Mouse (Mus musculus) neural tube, embryonic 12.5 days (tissue): Measurements from ENCODE around the gene Slc25a14. TPM values are rescaled to one million over a fixed set of nuclear protein-coding genes. Genes with fewer than 3 reads are reported as not detected.
A peak's percentile ranks its signal among the peaks of the same experiment; 100 is the strongest.

Experiments
- ATAC-seq: fragments of 200-750 bp; cut with Nextera tagmentation; 2 replicates; pipeline ENCODE4 v1.8.0; 2017; ENCODE audit warnings: low read depth, mild to moderate bottlenecking, moderate TSS enrichment, moderate library complexity; ENCODE audit not compliant: low FRiP score
- H3K27ac ChIP-seq: fragments of 300-500 bp; sonication (generic); 2 replicates; pipeline ENCODE4 v1.5.1; 2016
- H3K27me3 ChIP-seq: fragments of 300-500 bp; sonication (generic); replicated peaks from 2 replicates; pipeline ENCODE4 v1.6.1; 2016; ENCODE audit warnings: mild to moderate bottlenecking
- H3K36me3 ChIP-seq: fragments of 300-500 bp; sonication (generic); 2 replicates; pipeline ENCODE4 v1.6.1; 2016; ENCODE audit warnings: mild to moderate bottlenecking
- H3K4me1 ChIP-seq: fragments of 300-500 bp; sonication (generic); 2 replicates; pipeline ENCODE4 v1.6.1; 2016
- H3K4me2 ChIP-seq: fragments of 300-500 bp; sonication (generic); replicated peaks from 2 replicates; pipeline ENCODE4 v1.6.1; 2016; ENCODE audit warnings: mild to moderate bottlenecking
- H3K4me3 ChIP-seq: fragments of 300-500 bp; sonication (generic); 2 replicates; pipeline ENCODE4 v1.5.1; 2016
- H3K9ac ChIP-seq: fragments of 300-500 bp; sonication (generic); 2 replicates; pipeline ENCODE4 v1.6.1; 2016; ENCODE audit warnings: mild to moderate bottlenecking
- H3K9me3 ChIP-seq: fragments of 300-500 bp; sonication (generic); 2 replicates; pipeline ENCODE4 v1.6.1; 2016; ENCODE audit warnings: mild to moderate bottlenecking
- WGBS: fragments of 180-500 bp; shearing (Covaris S2); methylation state at CpG from one replicate; pipeline ENCODE4 v1.1.7; 2016; 5-methylcytosine and 5-hydroxymethylcytosine counted together
- polyA plus RNA-seq: library from polyadenylated mRNA; unstranded; fragments of >200 nt; fragmentation: Nextera tagmentation; extraction: Ambion mirVana; gene quantifications from 2 replicates; pipeline ENCODE4 v1.2.1, GENCODE M21; 2016

Gene Slc25a14
- 29.4 and 32.6 TPM in 2 replicates for polyA plus RNA-seq

DNA sequence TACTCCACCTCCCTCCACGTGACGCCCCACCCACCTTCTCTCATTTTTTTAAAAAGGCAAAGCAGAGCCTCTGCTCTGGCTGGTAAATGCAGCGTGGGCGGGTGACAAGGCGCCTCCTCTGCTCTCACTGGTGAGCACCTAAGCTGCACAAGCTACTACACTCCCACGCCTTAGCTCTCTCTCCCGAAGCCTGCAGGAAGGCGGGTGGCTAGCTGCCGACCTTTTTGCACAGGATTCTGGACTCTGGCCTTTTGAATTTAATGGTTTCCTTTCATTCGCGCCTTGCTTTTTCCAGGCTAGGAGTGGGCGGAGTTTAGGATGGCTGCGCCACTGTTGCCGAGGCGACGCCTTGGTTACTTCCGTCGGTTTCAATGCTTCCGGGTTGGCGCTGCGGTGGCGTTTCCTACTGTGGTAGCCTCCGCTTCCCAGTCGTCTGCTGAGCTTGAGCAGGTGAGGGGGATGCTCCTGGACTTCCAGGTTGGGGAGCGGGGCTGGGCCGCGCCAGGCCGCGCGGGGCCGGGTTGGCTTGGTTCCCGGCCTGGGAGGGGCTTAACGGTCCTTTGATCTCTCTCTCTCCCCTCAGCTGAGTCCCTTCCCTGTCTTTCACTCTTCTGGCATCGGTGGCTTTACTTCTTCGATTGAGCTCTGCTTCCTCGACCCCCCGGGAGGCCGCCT is at the start of gene Slc25a14:
Slc25a14 (plus strand) TSS at position 35 of the 675 bp plus-strand sequence.
- Histone ChIP-seq H3K9ac (peak within 1 kb of the TSS; percentile 42; the same call in 1 of the 2 replicates), H3K9me3 (no peaks in the 10 kb centered on the region), H3K27me3 (no peaks in the 10 kb centered on the region), H3K4me1 (no peaks in the 10 kb centered on the region), H3K4me2 (peak within 1 kb of the TSS; percentile 60), H3K4me3 (peak within 1 kb of the TSS; percentile 60), H3K36me3 (no peaks in the 10 kb centered on the region), H3K27ac (0 out of 2 replicates have a peak within 1 kb of the TSS, but pooled peaks have one; percentile 2)
- peak; percentile 98 for ATAC-seq
- WGBS: 14% methylated on average over 38 of the region's 38 CpGs

DNA sequence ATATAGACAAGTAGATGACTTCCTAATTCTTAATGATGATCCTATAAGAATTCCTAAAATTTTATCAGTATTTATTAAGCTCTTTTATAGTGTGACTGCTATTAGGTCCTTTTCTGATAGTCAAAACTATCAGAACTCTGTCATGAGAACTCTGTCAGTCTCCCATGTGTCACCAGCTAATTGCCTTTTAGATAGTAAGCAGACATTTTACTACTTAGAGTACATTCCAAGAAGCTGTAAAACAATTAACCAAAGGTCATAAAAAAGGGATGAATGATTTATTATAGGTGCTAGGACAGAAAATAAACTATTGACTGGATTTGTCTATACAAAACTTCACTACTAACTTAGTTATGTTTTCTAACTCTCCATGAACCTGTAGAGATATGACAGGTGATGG is 39.9 kb upstream of the Slc25a14 start:
- no peaks in the 10 kb centered on the region for H3K9me3 ChIP-seq
- H3K4me2 ChIP-seq: no peak overlapping the region
- no peak overlapping the region for H3K27ac ChIP-seq
- peaks cover 13% of the 10 kb centered on the region for H3K36me3 ChIP-seq
- no peaks in the 10 kb centered on the region for H3K27me3 ChIP-seq
- no peak for ATAC-seq
- H3K4me3 ChIP-seq: no peak overlapping the region
- no peak overlapping the region for H3K9ac ChIP-seq
- no peaks in the 10 kb centered on the region for H3K4me1 ChIP-seq

DNA sequence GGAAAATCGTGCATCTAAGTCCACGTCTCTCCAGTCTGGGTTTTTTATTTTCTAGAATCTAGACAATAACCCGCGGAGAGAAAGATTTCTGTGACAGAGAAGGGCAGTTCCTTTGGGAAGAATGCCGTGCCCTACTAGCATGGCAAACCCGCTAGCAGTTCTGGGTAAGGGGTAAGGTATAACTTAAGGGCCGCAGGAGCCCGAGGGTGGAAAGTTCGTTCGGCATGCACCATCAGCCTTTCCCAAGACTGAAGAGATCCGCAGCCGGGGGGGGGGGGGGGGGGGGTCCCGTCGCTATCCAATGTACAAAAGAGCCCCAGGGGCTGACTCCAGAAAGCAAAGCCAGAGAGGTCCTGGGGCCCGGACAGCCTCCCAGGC is 29.5 kb upstream of the Slc25a14 start:
- Histone ChIP-seq H3K4me2 (peak overlapping the region; percentile 52), H3K27me3 (no peaks in the 10 kb centered on the region), H3K4me3 (peak overlapping the region; percentile 61), H3K36me3 (peaks cover 8% of the 10 kb centered on the region; the same call in 1 of the 2 replicates), H3K9ac (peak overlapping the region; percentile 75), H3K27ac (peak overlapping the region; percentile 70; the same call in 1 of the 2 replicates), H3K4me1 (no peaks in the 10 kb centered on the region), H3K9me3 (no peaks in the 10 kb centered on the region)
- 20% methylated on average over 11 of the region's 15 CpGs for WGBS
- peak; percentile 66 for ATAC-seq

DNA sequence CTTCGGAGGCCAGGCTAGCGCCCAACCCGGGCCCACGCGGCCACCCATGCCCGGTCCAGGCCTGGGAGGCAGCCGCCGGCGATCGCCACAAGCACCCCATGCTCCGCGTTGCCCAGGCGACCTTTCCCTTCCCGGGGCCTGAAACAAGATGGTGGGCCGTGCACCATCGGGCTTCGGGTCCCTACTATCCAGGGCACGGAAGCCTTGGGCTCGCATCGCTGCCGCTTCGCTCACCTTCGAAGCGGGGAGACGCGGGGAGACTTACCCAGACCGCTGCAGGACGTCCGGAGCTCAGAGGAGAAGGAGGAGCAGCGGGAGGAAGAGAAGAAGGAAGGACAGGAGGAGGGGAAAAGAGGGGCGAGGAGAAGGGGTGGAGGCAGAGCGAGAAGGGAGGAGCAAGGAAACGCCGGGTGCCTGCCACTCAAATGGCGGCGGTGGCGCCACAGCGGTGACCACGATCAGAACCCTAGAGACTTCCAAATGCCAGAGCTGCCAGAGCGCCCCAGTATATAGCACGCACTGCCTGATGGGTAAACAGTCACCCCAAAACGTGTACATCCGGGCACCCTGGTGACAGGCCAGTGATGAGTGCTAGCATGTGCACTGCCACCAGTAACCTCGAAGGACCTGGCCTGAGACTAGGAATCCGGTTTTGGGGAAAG is 29.0 kb upstream of the Slc25a14 start, which contains the start of gene Zfp280c:
Zfp280c (minus strand) TSS at position 406 of the 662 bp plus-strand sequence.
- H3K27me3 ChIP-seq: no peaks in the 10 kb centered on the region
- H3K9me3 ChIP-seq: no peaks in the 10 kb centered on the region
- H3K4me1 ChIP-seq: no peaks in the 10 kb centered on the region
- ATAC-seq: peak; percentile 93
- H3K9ac ChIP-seq: peak within 1 kb of the TSS; percentile 75
- 14% methylated on average over 44 of the region's 45 CpGs for WGBS
- H3K27ac ChIP-seq: peak within 1 kb of the TSS; percentile 70
- peak within 1 kb of the TSS; percentile 61 for H3K4me3 ChIP-seq
- peak within 1 kb of the TSS; percentile 52 for H3K4me2 ChIP-seq
- H3K36me3 ChIP-seq: peaks cover 8% of the 10 kb centered on the region; the same call in 1 of the 2 replicates

DNA sequence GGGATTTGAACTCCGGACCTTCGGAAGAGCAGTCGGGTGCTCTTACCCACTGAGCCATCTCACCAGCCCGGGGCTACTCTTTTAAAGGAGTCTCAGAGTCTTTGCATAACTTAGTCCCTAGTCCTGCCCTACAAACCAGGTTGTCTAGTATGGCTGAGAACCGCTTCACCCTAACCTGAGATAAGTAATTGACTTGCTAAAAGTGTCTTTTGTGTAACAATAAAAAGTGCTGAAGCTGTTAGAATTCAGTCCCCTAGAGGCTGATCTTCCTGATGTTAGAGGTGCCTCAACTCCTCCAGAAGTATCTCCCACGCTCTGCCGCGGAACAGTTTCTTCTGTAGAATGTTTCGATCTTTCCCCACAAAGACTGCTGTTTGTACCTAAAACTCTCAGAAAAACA is 27.2 kb upstream of the Slc25a14 start:
- WGBS: 85% methylated on average over 9 of the region's 9 CpGs
- Histone ChIP-seq H3K4me1 (no peaks in the 10 kb centered on the region), H3K9ac (no peak overlapping the region), H3K27ac (no peak overlapping the region), H3K9me3 (no peaks in the 10 kb centered on the region), H3K4me2 (no peak overlapping the region), H3K27me3 (no peaks in the 10 kb centered on the region), H3K4me3 (no peak overlapping the region), H3K36me3 (0 out of 2 replicates have a peak, but pooled peaks cover 3% of the 10 kb centered on the region)
- no peak for ATAC-seq

DNA sequence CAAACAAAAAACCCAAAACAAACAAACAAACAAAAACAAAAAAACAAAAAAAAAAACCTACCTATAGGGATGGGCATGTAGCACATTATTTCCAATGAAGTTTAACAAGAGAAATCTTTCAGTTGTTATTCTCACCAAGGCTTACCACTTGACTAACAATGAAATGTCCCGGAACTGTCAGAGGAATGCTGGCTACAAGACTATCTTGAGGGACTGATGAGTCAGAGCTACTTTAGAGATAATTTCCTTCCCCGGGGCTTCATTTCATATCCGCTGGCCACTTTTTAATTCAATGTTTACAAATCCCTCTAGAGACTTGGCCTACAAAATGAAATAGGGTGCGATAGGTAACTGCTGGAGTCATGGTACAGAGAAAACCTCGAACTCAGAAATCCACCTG is 26.3 kb upstream of the Slc25a14 start:
- H3K4me1 ChIP-seq: no peaks in the 10 kb centered on the region
- 0 out of 2 replicates have a peak, but pooled peaks cover 1% of the 10 kb centered on the region for H3K36me3 ChIP-seq
- WGBS: 92% methylated on average over 5 of the region's 5 CpGs
- no peaks in the 10 kb centered on the region for H3K27me3 ChIP-seq
- ATAC-seq: no peak
- H3K27ac ChIP-seq: no peak overlapping the region
- no peak overlapping the region for H3K9ac ChIP-seq
- H3K4me3 ChIP-seq: no peak overlapping the region
- no peaks in the 10 kb centered on the region for H3K9me3 ChIP-seq
- no peak overlapping the region for H3K4me2 ChIP-seq

DNA sequence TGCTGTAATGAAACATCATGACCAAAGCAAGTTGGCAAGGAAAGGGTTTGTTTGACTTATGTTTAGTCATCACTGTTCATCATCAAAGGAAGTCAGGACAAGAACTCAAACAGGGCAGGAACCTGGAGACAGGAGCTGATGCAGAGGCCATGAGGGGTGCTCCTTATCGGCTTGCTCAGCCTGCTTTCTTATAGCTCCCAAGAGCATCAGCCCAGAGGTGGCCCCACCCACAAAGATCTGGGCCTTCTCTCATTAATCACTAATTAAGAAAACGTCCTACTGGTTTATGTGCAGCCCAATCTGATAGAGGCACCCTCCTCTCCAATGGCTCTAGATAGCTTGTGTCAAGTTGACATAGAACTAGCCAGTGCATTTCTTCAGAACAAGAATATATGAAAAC is 18.3 kb upstream of the Slc25a14 start:
- no peaks in the 10 kb centered on the region for H3K27me3 ChIP-seq
- no peaks in the 10 kb centered on the region for H3K9me3 ChIP-seq
- H3K4me2 ChIP-seq: no peak overlapping the region
- ATAC-seq: no peak
- WGBS: 49% methylated on average over 2 of the region's 2 CpGs
- H3K9ac ChIP-seq: no peak overlapping the region
- H3K4me3 ChIP-seq: no peak overlapping the region
- H3K36me3 ChIP-seq: no peaks in the 10 kb centered on the region
- no peaks in the 10 kb centered on the region for H3K4me1 ChIP-seq
- H3K27ac ChIP-seq: no peak overlapping the region

DNA sequence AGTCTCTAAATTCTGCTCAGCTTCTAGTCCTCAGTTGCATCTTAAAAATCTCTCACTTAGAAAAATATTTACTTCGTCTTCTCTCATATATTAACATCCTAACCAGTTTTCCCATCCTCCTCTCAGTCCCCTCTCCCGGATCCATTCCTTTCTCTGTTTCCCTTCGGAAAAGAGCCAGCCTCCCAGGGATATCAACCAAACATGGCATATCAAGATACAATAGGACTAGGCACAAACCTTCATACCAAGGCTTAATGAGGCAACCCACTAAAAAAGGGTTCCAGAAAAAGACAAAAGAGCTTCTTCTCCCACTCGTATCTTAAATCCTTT is 199 bp upstream of the Slc25a14 start:
- 0 out of 2 replicates have a peak overlapping the region, but pooled peaks have one; percentile 2 for H3K27ac ChIP-seq
- H3K9me3 ChIP-seq: no peaks in the 10 kb centered on the region
- H3K4me2 ChIP-seq: peak overlapping the region; percentile 60
- peak overlapping the region; percentile 60 for H3K4me3 ChIP-seq
- peak; percentile 74 for ATAC-seq
- WGBS: 20% methylated on average over 4 of the region's 4 CpGs
- H3K36me3 ChIP-seq: no peaks in the 10 kb centered on the region
- 0 out of 2 replicates have a peak overlapping the region, but pooled peaks have one; percentile 38 for H3K9ac ChIP-seq
- H3K27me3 ChIP-seq: no peaks in the 10 kb centered on the region
- no peaks in the 10 kb centered on the region for H3K4me1 ChIP-seq

DNA sequence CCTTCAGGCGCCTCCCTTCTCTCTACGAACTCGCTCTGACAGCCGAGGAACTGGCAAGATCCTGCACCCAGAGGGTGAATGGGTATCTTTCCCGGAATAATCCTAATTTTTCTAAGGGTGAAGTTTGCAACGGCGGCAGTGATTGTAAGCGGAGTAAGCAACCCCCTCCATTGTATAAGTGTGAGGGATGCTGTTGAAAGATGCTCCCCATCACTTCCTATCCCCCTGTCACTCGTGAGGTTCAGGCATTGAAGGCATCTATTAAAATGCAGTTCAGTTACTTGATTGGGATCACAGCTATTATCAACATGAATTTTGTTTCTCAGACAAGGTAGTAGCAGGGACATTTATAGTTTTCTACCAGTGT is 824 bp downstream of the Slc25a14 start:
- H3K4me3 ChIP-seq: peak overlapping the region; percentile 60
- H3K36me3 ChIP-seq: no peaks in the 10 kb centered on the region
- H3K27me3 ChIP-seq: no peaks in the 10 kb centered on the region
- WGBS: 26% methylated on average over 9 of the region's 9 CpGs
- no peak; the same call in 1 of the 2 replicates for ATAC-seq
- H3K27ac ChIP-seq: no peak overlapping the region
- no peaks in the 10 kb centered on the region for H3K9me3 ChIP-seq
- H3K4me2 ChIP-seq: peak overlapping the region; percentile 60
- peak overlapping the region; percentile 42; the same call in 1 of the 2 replicates for H3K9ac ChIP-seq
- H3K4me1 ChIP-seq: no peaks in the 10 kb centered on the region

DNA sequence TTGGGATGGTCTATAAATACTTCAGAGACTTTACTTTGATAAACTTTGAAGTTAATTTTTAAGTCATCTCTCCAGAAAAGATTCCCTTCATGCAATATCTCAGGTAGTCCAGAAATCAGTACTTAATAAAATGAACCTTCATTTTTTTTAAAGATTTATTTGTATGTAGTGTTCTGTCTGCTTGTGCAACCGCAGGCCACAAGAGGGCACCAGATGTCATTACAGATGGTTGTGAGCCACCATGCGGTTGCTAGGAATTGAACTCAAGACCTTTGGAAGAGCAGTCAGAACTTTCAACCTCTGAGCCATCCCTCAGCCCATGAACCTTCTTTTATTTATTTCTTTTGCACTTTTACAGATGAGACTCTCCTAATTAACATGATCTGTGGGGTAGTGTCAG is 13.8 kb downstream of the Slc25a14 start:
- H3K27ac ChIP-seq: no peak overlapping the region
- no peaks in the 10 kb centered on the region for H3K36me3 ChIP-seq
- no peak overlapping the region for H3K9ac ChIP-seq
- no peak overlapping the region for H3K4me3 ChIP-seq
- H3K9me3 ChIP-seq: no peaks in the 10 kb centered on the region
- no peak overlapping the region for H3K4me2 ChIP-seq
- H3K4me1 ChIP-seq: no peaks in the 10 kb centered on the region
- ATAC-seq: no peak
- no peaks in the 10 kb centered on the region for H3K27me3 ChIP-seq
- 63% methylated on average over 2 of the region's 2 CpGs for WGBS

DNA sequence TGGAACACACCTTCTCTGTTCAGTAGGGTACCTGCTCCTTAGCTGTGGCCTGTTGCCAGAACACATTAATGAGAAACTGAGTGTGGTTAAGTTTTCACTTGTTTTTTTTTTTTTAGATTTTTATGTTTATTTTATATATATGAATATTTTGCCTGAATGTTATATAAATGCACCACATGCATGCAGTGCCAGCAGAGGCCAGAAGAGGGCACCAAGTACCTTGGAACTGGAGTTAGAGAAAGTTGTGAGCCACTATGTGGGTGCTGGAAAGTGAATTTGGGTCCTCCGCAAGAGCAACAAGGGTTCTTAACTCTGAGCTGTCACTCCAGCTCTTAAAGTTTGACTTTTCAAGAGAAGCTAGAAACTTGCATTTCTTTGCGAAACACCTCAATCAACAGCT is 20.9 kb downstream of the Slc25a14 start:
- no peak overlapping the region for H3K27ac ChIP-seq
- no peak overlapping the region for H3K9ac ChIP-seq
- no peaks in the 10 kb centered on the region for H3K4me1 ChIP-seq
- no peak overlapping the region for H3K4me3 ChIP-seq
- H3K9me3 ChIP-seq: no peaks in the 10 kb centered on the region
- ATAC-seq: no peak
- no peak overlapping the region for H3K4me2 ChIP-seq
- no peaks in the 10 kb centered on the region for H3K27me3 ChIP-seq
- 88% methylated on average over 2 of the region's 2 CpGs for WGBS
- H3K36me3 ChIP-seq: no peaks in the 10 kb centered on the region

DNA sequence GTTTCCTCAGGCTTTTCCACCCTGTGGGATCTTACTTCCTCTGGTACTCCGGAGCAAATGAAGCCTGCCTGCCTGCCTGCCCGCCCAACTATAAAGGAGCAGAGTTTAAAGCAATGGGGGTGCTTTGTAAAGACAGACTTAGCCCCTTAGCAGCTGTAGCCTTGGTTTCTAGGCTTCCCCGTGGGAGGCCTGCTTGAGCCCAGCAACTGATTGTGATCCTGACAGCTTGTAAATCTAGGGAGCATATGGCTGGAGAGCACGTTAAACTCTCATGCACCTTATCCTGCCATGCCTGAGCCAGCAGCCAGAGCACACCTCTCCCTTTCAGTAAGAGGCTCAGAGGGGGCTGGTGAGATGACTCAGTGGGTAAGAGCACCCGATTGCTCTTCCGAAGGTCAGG is 43.6 kb downstream of the Slc25a14 start:
- Histone ChIP-seq H3K4me1 (no peaks in the 10 kb centered on the region), H3K9me3 (no peaks in the 10 kb centered on the region), H3K36me3 (no peaks in the 10 kb centered on the region), H3K4me3 (no peak overlapping the region), H3K27ac (no peak overlapping the region), H3K4me2 (no peak overlapping the region), H3K27me3 (no peaks in the 10 kb centered on the region), H3K9ac (no peak overlapping the region)
- 20% methylated on average over 6 of the region's 6 CpGs for WGBS
- peak; percentile 96 for ATAC-seq
